Mouse (Mus musculus): Measurements from ENCODE around the gene Olfr625-ps1. TPM values are rescaled to one million over a fixed set of nuclear protein-coding genes. Genes with fewer than 3 reads are reported as not detected.
"Not testable (repeated sequence)": the region's sequence is repeated elsewhere in the genome, so short reads cannot be mapped to it uniquely, and the experiment has no call there.

Gene Olfr625-ps1
- polyA plus RNA-seq (2015; fragmentation: Nextera tagmentation; extraction: Ambion mirVana): not detected in 2 replicates

DNA sequence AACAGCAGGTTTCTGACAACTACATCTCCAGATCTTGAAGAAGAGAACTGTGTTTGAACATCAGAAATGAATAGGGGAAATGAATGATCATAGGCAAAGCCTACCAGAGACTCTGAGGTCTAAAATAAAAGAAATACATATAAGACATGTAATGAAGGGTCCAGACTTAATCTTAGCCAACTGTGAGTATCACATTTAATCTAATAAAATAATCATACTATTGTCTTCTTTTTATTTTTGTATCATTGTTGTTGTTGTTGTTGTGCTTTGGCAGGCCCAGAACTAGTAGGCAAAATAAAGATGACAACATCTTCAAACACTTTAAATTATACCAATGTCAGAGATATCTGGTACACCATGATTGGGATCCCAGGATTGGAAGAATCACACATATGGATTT lies at the start of gene Olfr625-ps1:
Gene Olfr625-ps1, plus strand, starts transcription at position 301 of the 400 bp plus-strand sequence.
- H3K9me3 ChIP-seq (replicated peaks): no peaks in the 10 kb centered on the region
- H3K27me3 ChIP-seq: no peaks in the 10 kb centered on the region
- H3K4me3 ChIP-seq (replicated peaks): no peak within 1 kb of the TSS
- no peaks in the 10 kb centered on the region for H3K4me1 ChIP-seq
- no peak within 1 kb of the TSS for H3K27ac ChIP-seq
- H3K9ac ChIP-seq: no peak within 1 kb of the TSS
- no peak within 1 kb of the TSS for H3K4me2 ChIP-seq
- ATAC-seq (replicated peaks; ENCODE audit: low FRiP score): no peak
- H3K36me3 ChIP-seq: no peaks in the 10 kb centered on the region

- H3K27me3 ChIP-seq: no peaks in the 10 kb centered on the region
- ATAC-seq (replicated peaks; ENCODE audit: low FRiP score): no peak
- H3K4me2 ChIP-seq: no peak overlapping the region
- no peaks in the 10 kb centered on the region for H3K36me3 ChIP-seq
- no peak overlapping the region for H3K4me3 ChIP-seq (replicated peaks)
- no peak overlapping the region for H3K9ac ChIP-seq
- H3K27ac ChIP-seq: no peak overlapping the region
- no peaks in the 10 kb centered on the region for H3K9me3 ChIP-seq (replicated peaks)
- H3K4me1 ChIP-seq: no peaks in the 10 kb centered on the region
These were observed 45.7 kb upstream of the Olfr625-ps1 start for GRCm38 (mm10) chr7:103636795-103637194.

GRCm38 (mm10) chr7:103642602-103643001 lies 39.9 kb upstream of the Olfr625-ps1 start, which contains the start of gene Olfr622:
Olfr622 (minus strand) TSS chr7:103642702.
- H3K9me3 ChIP-seq (replicated peaks): no peaks in the 10 kb centered on the region
- WGBS: 84% methylated on average over 1 of the region's 1 CpGs
- no peak within 1 kb of the TSS for H3K27ac ChIP-seq
- no peak within 1 kb of the TSS for H3K9ac ChIP-seq
- no peak within 1 kb of the TSS for H3K4me3 ChIP-seq (replicated peaks)
- H3K27me3 ChIP-seq: no peaks in the 10 kb centered on the region
- H3K4me1 ChIP-seq: no peaks in the 10 kb centered on the region
- ATAC-seq (replicated peaks; ENCODE audit: low FRiP score): no peak
- no peaks in the 10 kb centered on the region for H3K36me3 ChIP-seq
- no peak within 1 kb of the TSS for H3K4me2 ChIP-seq

- ATAC-seq (replicated peaks; ENCODE audit: low FRiP score): no peak
These were observed 38.5 kb upstream of the Olfr625-ps1 start for GRCm38 (mm10) chr7:103644070-103644469.

GRCm38 (mm10) chr7:103663598-103663997 lies 18.9 kb upstream of the Olfr625-ps1 start, which contains the start of gene Olfr623:
Olfr623 (minus strand) TSS chr7:103663698.
- H3K27me3 ChIP-seq: no peaks in the 10 kb centered on the region
- no peak within 1 kb of the TSS for H3K4me3 ChIP-seq (replicated peaks)
- H3K27ac ChIP-seq: no peak within 1 kb of the TSS
- no peak for ATAC-seq (replicated peaks; ENCODE audit: low FRiP score)
- H3K9ac ChIP-seq: no peak within 1 kb of the TSS
- H3K9me3 ChIP-seq (replicated peaks): no peaks in the 10 kb centered on the region
- H3K36me3 ChIP-seq: no peaks in the 10 kb centered on the region
- no peak within 1 kb of the TSS for H3K4me2 ChIP-seq
- H3K4me1 ChIP-seq: no peaks in the 10 kb centered on the region

More at GRCm38 (mm10) chr7:103644070-103644469, 38.5 kb upstream of the Olfr625-ps1 start:
- H3K4me1 ChIP-seq: no peaks in the 10 kb centered on the region
- WGBS: 76% methylated on average over 4 of the region's 4 CpGs
- H3K27me3 ChIP-seq: no peaks in the 10 kb centered on the region
- no peak overlapping the region for H3K27ac ChIP-seq
- no peak overlapping the region for H3K4me2 ChIP-seq
- H3K9ac ChIP-seq: no peak overlapping the region
- H3K36me3 ChIP-seq: no peaks in the 10 kb centered on the region
- H3K4me3 ChIP-seq (replicated peaks): no peak overlapping the region
- no peaks in the 10 kb centered on the region for H3K9me3 ChIP-seq (replicated peaks)

GRCm38 (mm10) chr7:103671091-103671490 lies 11.4 kb upstream of the Olfr625-ps1 start, which contains the start of gene Olfr624:
Olfr624 (minus strand) TSS chr7:103671191.
- H3K4me3 ChIP-seq (replicated peaks): no peak within 1 kb of the TSS
- H3K4me2 ChIP-seq: no peak within 1 kb of the TSS
- H3K9me3 ChIP-seq (replicated peaks): no peaks in the 10 kb centered on the region
- no peak for ATAC-seq (replicated peaks; ENCODE audit: low FRiP score)
- H3K27ac ChIP-seq: no peak within 1 kb of the TSS
- no peak within 1 kb of the TSS for H3K9ac ChIP-seq
- H3K27me3 ChIP-seq: no peaks in the 10 kb centered on the region
- H3K4me1 ChIP-seq: no peaks in the 10 kb centered on the region
- WGBS: 87% methylated on average over 2 of the region's 2 CpGs
- no peaks in the 10 kb centered on the region for H3K36me3 ChIP-seq

DNA sequence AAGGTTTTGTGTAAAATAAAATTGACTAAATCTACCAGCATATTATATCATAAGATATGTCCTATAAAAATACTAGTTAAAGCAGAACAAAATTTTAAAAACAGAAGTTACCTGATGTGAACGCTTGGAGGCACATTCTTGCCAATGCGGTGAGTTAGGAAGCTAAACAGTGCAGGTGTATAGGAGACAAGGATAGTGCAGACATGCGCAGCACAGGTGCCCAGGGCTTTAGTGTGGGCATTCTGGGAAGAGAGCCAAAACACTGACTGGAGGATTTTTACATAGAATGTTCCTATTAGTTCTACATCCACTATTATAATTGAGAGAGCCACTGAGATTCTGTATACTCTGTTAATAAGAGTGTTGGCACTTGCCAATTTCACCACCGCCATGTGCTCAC lies 16.9 kb downstream of the Olfr625-ps1 start:
- WGBS: 91% methylated on average over 4 of the region's 4 CpGs
- Histone ChIP-seq H3K4me1 (no peaks in the 10 kb centered on the region), H3K27me3 (no peaks in the 10 kb centered on the region), H3K4me2 (no peak overlapping the region), H3K27ac (no peak overlapping the region), H3K4me3 (replicated peaks) (no peak overlapping the region), H3K36me3 (no peaks in the 10 kb centered on the region), H3K9ac (no peak overlapping the region), H3K9me3 (replicated peaks) (no peaks in the 10 kb centered on the region)
- ATAC-seq (replicated peaks; ENCODE audit: low FRiP score): no peak

DNA sequence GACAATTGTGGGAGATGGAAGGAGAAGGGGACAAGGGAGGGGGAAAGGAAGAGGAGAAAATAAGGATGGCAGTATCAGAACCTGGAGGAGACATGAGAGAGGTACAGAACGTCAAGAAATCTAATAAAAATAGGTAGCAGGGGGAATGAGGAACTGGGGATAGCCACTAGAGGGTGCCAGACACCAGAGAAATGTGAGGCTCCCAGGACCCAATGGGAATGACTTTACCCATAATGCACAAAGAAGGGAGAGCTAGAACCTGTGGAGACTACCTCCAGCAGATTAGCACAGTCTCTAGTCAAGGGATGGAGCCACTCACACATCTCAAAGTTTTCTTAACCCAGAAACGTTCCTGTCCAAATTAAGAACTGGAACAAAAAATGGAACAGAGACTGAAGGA lies 29.5 kb downstream of the Olfr625-ps1 start:
- Histone ChIP-seq H3K27me3 (no peaks in the 10 kb centered on the region), H3K4me1 (no peaks in the 10 kb centered on the region), H3K9me3 (replicated peaks) (no peaks in the 10 kb centered on the region), H3K27ac (no peak overlapping the region), H3K4me2 (no peak overlapping the region), H3K9ac (no peak overlapping the region), H3K36me3 (no peaks in the 10 kb centered on the region), H3K4me3 (replicated peaks) (no peak overlapping the region)
- ATAC-seq (replicated peaks; ENCODE audit: low FRiP score): no peak
- WGBS: 30% methylated on average over 2 of the region's 2 CpGs

GRCm38 (mm10) chr7:103714371-103714770 lies 31.9 kb downstream of the Olfr625-ps1 start, which contains the start of gene Olfr243:
Olfr243 (plus strand) TSS chr7:103714671.
- no peak within 1 kb of the TSS for H3K9ac ChIP-seq
- H3K9me3 ChIP-seq (replicated peaks): no peaks in the 10 kb centered on the region
- no peaks in the 10 kb centered on the region for H3K27me3 ChIP-seq
- no peak within 1 kb of the TSS for H3K27ac ChIP-seq
- H3K4me3 ChIP-seq (replicated peaks): no peak within 1 kb of the TSS
- no peaks in the 10 kb centered on the region for H3K36me3 ChIP-seq
- no peak within 1 kb of the TSS for H3K4me2 ChIP-seq
- no peaks in the 10 kb centered on the region for H3K4me1 ChIP-seq
- no peak for ATAC-seq (replicated peaks; ENCODE audit: low FRiP score)

DNA sequence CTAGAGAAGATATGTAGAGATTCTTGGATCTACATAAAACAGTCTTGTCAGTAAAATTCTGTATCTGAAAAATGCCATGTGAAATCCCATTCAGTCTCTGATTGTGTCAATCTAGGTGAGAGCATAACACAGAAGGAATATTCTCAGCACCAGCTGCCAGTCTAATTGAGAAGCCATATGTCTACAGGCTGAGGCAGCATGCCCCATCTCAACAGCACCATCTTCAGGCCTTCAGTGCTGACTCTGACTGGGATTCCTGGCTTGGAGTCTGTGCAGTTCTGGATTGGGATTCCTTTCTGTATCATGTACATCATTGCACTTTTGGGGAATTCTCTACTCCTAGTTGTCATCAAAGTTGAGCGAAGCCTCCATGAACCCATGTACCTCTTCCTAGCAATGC lies 33.9 kb downstream of the Olfr625-ps1 start:
- not testable (repeated sequence) for ATAC-seq (replicated peaks; ENCODE audit: low FRiP score); H3K4me2 ChIP-seq; H3K9ac ChIP-seq; H3K27ac ChIP-seq; H3K4me3 ChIP-seq (replicated peaks); H3K4me1 ChIP-seq; H3K36me3 ChIP-seq; H3K9me3 ChIP-seq (replicated peaks); H3K27me3 ChIP-seq
- 91% methylated on average over 1 of the region's 1 CpGs for WGBS

DNA sequence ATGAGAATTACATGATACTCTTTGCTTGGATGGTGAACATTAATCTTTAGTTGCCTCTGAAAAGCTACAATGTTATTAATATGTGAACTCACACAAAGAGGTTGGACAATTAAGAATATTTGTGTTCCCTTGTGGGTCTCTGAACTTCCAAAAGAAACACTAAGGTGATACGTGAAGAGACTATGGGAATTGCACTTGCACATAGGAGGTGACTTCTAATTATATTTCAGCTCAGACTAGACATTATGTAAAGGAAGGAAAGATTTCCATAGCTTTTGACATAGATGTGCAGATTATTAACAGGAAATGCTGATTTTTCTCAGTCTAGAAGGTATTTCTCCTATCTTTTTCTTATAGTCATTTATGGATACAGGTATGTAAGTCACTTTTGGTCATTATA lies 47.6 kb downstream of the Olfr625-ps1 start, which contains the start of gene Olfr628:
Gene Olfr628, plus strand, starts transcription at position 301 of the 400 bp plus-strand sequence.
- Histone ChIP-seq H3K27ac (no peak within 1 kb of the TSS), H3K27me3 (no peaks in the 10 kb centered on the region), H3K36me3 (no peaks in the 10 kb centered on the region), H3K4me1 (no peaks in the 10 kb centered on the region), H3K9me3 (replicated peaks) (no peaks in the 10 kb centered on the region), H3K9ac (no peak within 1 kb of the TSS), H3K4me2 (no peak within 1 kb of the TSS), H3K4me3 (replicated peaks) (no peak within 1 kb of the TSS)
- WGBS: 83% methylated on average over 1 of the region's 1 CpGs
- ATAC-seq (replicated peaks; ENCODE audit: low FRiP score): no peak
